Comparison of ENCODE assay signal across 8 mouse cellular contexts in the genomic region with DNA sequence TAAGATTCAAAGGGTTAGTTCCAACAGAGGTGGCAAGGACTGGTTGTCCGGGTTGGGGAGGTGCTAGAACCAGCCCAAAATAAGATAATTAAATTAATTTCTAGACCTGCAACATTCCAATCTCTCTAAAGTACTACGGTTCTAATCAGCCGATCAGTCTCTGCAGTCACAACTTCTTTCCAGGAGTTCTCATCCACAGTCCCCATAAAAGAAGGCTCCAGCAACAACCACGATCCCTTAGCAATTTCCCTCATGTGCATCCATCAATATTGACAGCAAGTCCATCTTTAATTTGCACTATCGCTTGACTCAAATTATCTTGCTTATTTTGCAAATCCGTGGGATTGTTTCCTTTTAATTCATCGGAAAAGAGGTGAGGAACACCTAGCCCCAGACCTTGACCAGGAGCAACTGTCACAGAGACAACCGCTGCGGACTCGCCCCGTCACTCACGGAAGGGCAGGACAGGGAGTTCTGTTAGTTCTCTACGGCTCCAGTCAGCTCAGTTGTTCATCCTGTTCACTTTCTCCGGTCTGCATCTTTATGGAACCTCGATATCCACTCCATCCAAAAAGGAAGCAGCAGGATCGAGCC. TPM values are rescaled to one million over a fixed set of nuclear protein-coding genes. Genes with fewer than 3 reads are reported as not detected.
A peak's percentile ranks its signal among the peaks of the same experiment; 100 is the strongest.
DNase-seq lines count a peak whose midpoint lies in the region; ATAC-seq and TF ChIP-seq lines count a peak whose summit lies in the region.

No protein-coding gene starts in this region.

- H3K36me3 ChIP-seq in heart, embryonic 10.5 days, result peaks cover 3% of the 10 kb centered on the region
- no peaks in the 10 kb centered on the region; the same call in 1 of the 2 replicates for H3K36me3 ChIP-seq in ES-Bruce4 (ENCODE audit: control insufficient read depth, insufficient read depth, low read length, poor library complexity, severe bottlenecking)

- intact Hi-C loops in left cerebral cortex, postnatal 14 days (cut with DNase I), result loop anchor here (2.0 kb wide), 1 partner anchor 218 kb away; a partner anchor contains a TSS

- H3K4me1 ChIP-seq in heart, embryonic 10.5 days, result peaks cover 14% of the 10 kb centered on the region; the same call in 1 of the 2 replicates
- no peaks in the 10 kb centered on the region for H3K4me1 ChIP-seq in ES-Bruce4 (ENCODE audit: control insufficient read depth, insufficient read depth, low read length)

- H3K9me3 ChIP-seq in heart, embryonic 10.5 days, result no peaks in the 10 kb centered on the region
- no peaks in the 10 kb centered on the region for H3K9me3 ChIP-seq in ES-Bruce4 (replicated peaks; ENCODE audit: control insufficient read depth, insufficient read depth, low read length, poor library complexity, severe bottlenecking)

- H3K4me3 ChIP-seq in heart, embryonic 10.5 days, result peak overlapping the region; percentile 95
- H3K4me3 ChIP-seq in ES-Bruce4 (ENCODE audit: low read depth, low read length), result peak overlapping the region; percentile 86

- H3K27ac ChIP-seq in heart, embryonic 10.5 days, result peak overlapping the region; percentile 95
- H3K27ac ChIP-seq in ES-Bruce4 (ENCODE audit: insufficient read depth, low read length), result no peak overlapping the region

- H3K27me3 ChIP-seq in heart, embryonic 10.5 days (ENCODE audit: insufficient read depth, poor library complexity, severe bottlenecking), result peaks cover 4% of the 10 kb centered on the region; the same call in 1 of the 2 replicates
- H3K27me3 ChIP-seq in ES-Bruce4 (ENCODE audit: control insufficient read depth, insufficient read depth, low read length, poor library complexity, severe bottlenecking), result no peaks in the 10 kb centered on the region

- ATAC-seq in hematopoietic stem cell, adult 5-6 weeks (replicated peaks in 1 of 2; ENCODE audit: insufficient read depth in 1 of 2, low FRiP score in 2 of 2, low TSS enrichment in 1 of 2, low read depth in 1 of 2, poor library complexity in 2 of 2, severe bottlenecking in 2 of 2), result peak; percentile 30 to 61; a peak in 3 of 4 replicates
- ATAC-seq in megakaryocyte progenitor cell, adult 5-6 weeks (replicated peaks; ENCODE audit: poor library complexity), result peak; percentile 47

- peak overlapping the region; percentile 76 for H3K9ac ChIP-seq in ES-Bruce4 (ENCODE audit: low read depth, poor library complexity, severe bottlenecking)

- TF ChIP-seq CTCF in ES-Bruce4 (IDR thresholded peaks at IDR 0.05; ENCODE audit: low read depth, low read length), result no peak

- TF ChIP-seq EP300 in ES-Bruce4 (IDR thresholded peaks at IDR 0.05; ENCODE audit: insufficient read depth, low read depth, low read length), result no peak

- 17% methylated on average over 16 of the region's 16 CpGs for WGBS in heart, embryonic 10.5 days

- TF ChIP-seq POLR2A in ES-Bruce4 (IDR thresholded peaks at IDR 0.05; ENCODE audit: insufficient read depth, low read length), result no peak

- no peak for DNase-seq in heart, embryonic 10.5 days (ENCODE audit: low spot score)
- DNase-seq in heart, adult 11 months, result no peak
- no peak for DNase-seq in left cerebral cortex, postnatal 14 days (ENCODE audit: low spot score in 2 of 2)
- DNase-seq in right cerebral cortex, postnatal 10 days (ENCODE audit: low spot score in 2 of 2), result no peak
- DNase-seq in B cell, adult 2 months, result no peak

RNA-seq across cellular contexts. Expression of a gene that starts 0.4 kb away (rescaled TPM):
- 47.6 and 49.7 TPM in 2 replicates for polyA plus RNA-seq in heart, embryonic 10.5 days (2016; fragmentation: Nextera tagmentation; extraction: Ambion mirVana)
- 46.3 and 48.9 TPM in 2 replicates for polyA plus RNA-seq in ES-Bruce4 (2011; ENCODE audit: insufficient read depth, insufficient read length, low read depth, missing spikeins)
- 23.8 and 31.4 TPM in 2 replicates for total RNA-seq in hematopoietic stem cell, adult 5-6 weeks (2017)
- total RNA-seq in megakaryocyte progenitor cell, adult 5-6 weeks (2015), result 22.8 and 26.3 TPM in 2 replicates
- 30.0 and 34.7 TPM in 2 replicates for total RNA-seq in megakaryocyte progenitor cell, adult 5-6 weeks (2017)
- 10 to 100 TPM; 21.4 to 23.3 TPM for total RNA-seq in left cerebral cortex, postnatal 14 days (2021)

RNA-seq across cellular contexts. Expression of a gene that starts 12.4 kb away (rescaled TPM):
- polyA plus RNA-seq in heart, embryonic 10.5 days (2016; fragmentation: Nextera tagmentation; extraction: Ambion mirVana), result 16.3 and 22.8 TPM in 2 replicates
- polyA plus RNA-seq in ES-Bruce4 (2011; ENCODE audit: insufficient read depth, insufficient read length, low read depth, missing spikeins), result 18.5 and 21.6 TPM in 2 replicates
- 14.4 and 15.3 TPM in 2 replicates for total RNA-seq in hematopoietic stem cell, adult 5-6 weeks (2017)
- 9.4 and 10.0 TPM in 2 replicates for total RNA-seq in megakaryocyte progenitor cell, adult 5-6 weeks (2015)
- total RNA-seq in megakaryocyte progenitor cell, adult 5-6 weeks (2017), result 11.9 and 13.2 TPM in 2 replicates
- total RNA-seq in left cerebral cortex, postnatal 14 days (2021), result 10 to 100 TPM; 11.1 to 12.5 TPM
